Mouse (Mus musculus) retina, embryonic 14.5 days (tissue): ENCODE data around the gene Scube1.

Experiments
- DNase-seq: peaks from one replicate; pipeline ENCODE4 v3.0.0-alpha.2; 2015; ENCODE audit warnings: low spot score

The Scube1 gene

DNA sequence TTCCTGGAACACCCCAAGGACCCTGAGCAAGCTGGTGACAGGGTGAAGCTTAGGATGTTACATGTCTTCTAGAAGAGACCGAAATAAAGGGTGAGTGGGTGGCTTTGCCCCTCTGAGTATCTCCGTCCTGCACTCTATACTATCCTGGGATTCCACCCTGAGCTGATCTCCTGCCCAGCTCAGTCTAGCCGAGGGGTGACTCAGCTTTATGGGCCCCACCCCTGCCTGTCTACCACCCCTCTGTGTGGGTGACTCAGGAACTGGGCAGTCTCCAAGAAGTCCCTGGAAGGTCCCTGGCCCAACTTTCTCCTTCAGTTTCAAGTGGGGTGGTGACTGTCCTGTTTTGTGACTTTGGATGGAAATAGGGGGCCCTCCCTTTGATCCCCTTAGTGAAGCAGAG, 159.4 kb downstream of the Scube1 start:
- DNase-seq, result no peak

DNA sequence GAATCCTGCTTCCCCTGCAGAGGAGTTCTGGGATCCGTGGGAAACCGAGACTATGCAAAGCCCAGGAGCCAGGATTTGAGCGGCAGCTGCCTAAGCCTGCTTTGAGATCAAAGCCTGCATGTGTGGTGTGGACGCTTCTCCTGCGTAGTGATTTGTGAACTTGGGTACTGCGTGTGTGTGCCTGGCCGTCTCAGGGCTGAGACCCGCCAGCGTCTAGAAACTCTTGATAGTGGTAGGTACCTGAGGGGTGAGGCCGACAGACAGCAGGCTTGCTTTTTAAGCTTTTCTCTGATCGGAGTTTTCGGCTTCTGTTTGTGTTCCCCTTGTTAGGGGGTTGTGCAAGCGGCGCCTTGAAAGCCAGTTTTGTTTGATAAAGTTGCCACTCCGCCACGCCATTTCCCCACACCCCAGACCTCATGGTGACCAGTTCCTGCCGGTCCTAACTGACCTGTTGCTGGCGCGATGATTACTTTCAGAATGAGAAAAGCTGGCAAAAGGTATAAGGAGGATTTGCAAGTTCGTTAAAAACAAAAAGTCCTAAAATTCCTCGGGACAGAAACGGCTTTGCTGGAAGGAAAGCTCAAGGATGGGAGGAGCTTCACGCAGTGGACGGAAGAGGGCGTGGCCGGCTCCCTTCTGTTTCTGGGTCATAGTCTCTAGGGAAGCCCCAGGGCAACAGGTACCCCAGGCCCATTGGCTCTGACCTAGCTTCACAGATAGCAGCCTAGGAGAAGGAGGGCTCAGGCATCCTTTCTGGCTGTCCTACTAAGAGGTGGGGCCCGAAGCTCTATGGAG, 160.8 kb downstream of the Scube1 start:
- DNase-seq, result peak; percentile 71

DNA sequence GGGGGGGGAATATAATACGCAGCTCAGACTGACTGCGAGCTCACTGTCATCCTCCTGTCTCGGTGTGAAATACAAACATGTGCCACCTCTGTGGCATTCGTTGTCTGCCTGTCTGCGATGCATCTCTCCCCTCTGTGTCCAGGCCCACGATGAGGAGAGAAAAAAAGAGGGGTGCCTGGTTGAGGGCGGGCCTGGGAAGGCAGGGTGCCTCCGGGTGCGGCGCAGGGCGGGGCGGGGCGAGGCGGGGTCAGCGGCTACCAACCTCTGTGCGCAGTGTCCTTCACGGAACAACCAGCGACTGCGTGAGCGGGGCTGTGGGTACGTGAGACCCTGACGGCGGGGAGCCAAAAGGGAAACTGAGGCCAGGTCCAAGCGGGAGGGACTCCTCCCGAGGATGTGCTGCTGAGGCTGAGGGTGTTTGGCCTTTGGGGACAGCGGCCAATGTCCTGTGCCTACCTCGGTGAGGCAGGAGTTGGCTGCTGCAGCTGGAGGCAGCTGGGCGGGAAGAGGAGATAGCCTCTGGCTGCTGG, 161.4 kb downstream of the Scube1 start, which contains the start of the genes Tspo and Mcat:
TSS of gene Tspo (plus strand) at position 266 of the 530 bp plus-strand sequence.
TSS of gene Mcat (minus strand) at position 461 of the 530 bp plus-strand sequence.
- DNase-seq, result no peak

DNA sequence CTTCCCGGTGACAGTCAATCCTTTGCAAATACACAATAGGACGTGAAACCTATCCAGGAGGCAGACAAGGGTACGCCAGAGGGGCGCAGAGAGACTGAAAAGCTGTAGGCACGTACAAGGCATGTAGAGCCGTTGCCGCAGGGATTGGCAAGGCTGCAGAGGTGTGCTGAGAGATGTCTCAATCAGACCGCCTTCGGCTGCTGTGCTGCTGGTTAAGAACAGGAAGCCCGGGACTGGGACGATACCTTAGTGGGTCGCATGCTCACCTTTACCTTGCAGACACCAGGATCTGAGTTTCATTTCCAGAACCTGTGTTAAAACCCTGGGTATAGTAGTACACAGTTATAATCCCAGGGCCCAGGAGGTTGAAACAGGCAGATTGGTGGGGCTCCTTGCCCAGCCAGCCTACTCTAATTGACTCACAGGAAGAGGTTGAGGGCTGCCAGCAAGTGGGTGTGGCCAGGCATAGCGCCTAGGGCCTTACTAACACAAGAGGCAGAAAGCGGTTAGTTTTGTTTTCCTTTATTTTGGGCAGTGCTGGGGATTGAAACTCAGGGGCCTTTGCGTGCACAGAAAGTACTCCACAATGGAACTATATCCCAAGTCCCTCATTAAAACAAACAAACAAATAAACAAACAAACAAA, 162.1 kb downstream of the Scube1 start:
- peak; percentile 42 for DNase-seq

DNA sequence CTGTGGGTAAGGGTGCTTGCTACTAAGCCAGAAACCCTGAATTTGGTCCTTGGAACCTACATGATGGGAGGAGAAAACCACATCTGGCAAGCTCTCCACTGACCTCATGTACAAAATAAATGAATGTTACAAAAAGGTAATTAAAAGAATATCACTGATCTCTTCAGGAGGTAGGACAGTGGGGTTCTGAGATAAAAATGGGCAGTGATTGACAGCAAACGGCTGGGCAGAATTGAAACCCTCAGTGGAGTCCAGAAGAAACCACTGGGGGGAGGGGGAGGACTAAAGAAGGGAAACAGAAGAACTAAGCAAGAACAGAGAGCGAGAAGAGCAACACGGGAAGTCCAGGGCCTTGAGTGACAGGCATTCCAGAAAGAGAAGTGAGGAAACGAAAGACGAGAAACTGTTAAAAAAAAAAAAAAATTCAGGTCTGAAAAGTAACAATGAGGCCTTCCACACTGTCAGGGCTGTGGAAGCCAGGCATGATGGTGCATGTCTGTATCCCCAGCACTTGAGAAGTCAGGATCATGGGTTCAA, 163.8 kb downstream of the Scube1 start:
- no peak for DNase-seq

DNA sequence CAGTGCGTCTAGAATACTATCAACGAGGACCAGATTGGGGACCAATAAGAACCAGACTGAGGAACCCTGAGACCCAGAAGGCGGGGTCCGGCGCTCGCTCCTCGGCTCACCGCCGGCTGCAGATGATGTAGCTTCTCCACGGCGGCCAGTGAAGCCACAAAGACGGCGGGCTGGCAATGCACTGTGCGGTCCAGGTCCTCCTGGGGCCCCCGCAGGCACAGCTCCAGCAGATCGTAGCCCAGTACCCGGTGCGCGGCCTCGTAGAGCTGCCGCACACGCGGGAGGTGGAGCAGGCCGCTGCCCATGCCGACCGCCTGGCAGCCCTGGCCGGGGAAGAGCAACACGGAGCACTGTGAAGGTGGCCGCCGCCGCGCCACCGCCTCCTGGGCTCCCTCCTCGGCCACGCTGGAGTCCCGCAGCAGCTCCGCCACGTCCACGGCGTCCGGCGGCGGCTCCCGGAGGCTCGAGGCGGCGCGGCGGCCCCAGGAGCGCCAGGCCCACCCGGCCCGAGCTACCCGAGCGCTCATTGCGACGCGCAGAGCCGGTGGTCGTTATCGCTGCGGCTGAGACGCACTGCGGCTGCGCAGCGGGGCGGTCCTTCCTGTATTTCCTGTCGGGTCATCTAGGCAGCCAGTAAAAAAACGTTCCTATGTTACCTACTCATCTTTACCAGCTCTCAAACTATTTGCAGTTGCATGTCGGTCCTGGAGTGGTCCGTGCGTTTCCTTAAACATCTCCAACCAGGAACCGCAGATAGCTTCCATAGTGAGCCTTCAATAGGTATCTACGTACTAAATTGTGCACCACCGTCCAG, 169.5 kb downstream of the Scube1 start:
- DNase-seq, result peak; percentile 92
